Mouse (Mus musculus): ENCODE results near the gene Tbk1. TPM values are rescaled to one million over a fixed set of nuclear protein-coding genes. Genes with fewer than 3 reads are reported as not detected.

Gene Tbk1
- polyA plus RNA-seq, 1 experiment from 2014 or later = 36.8 TPM

DNA sequence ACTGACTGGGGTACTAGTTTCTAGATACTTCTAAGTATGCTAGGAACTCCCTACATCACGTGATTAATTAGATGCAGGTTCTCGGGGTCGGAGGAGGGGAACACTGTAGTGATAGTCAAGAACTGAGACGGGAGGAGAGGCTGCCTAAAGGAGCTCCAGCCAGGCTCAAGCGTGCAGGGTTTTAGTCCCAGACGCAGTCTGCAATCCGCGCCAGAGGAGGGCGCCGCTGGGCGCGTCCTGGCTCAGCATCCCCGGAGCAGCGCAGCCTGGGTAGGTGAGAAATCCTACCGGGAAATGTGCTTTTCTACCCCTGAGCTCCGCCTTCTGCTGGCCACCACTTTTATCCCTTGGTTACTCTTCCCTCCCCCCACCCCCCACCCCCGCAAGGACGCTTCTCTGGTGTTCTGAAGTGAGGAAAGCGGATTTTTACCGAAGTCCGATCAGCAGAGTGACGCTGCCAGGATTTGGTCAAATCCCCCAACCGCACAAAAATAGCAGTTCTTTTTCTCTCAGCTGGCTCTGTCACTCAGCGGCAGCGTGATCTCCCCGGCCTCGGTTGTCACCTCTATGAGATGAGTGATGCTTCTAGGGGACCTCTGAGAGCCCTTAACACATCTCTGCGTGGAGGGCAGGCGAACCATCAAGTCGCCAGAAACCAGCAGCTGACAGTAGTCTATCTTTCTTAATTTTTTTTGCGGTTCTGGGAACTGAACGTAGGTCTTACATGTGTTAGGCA is 53.3 kb downstream of the Tbk1 start:
- peak overlapping the region; percentile 37 for H3K9ac ChIP-seq (ENCODE audit: low read depth, low read length)

GRCm38 (mm10) chr10:121531541-121531940 is 55.0 kb downstream of the Tbk1 start:
- H3K4me3 ChIP-seq (ENCODE audit: low read length) = no peak overlapping the region
- ATAC-seq = no peak
- whole genome bisulfite sequencing = 79% methylated on average over 5 of the region's 5 CpGs

More for the DNA sequence above, 53.3 kb downstream of the Tbk1 start:
- peak; percentile 58 for ATAC-seq
- Histone ChIP-seq H3K9me3 (ENCODE audit: control insufficient read depth, low read length) (no peaks in the 10 kb centered on the region), H3K4me2 (ENCODE audit: low read depth, low read length) (peak overlapping the region; percentile 57), H3K4me1 (ENCODE audit: control insufficient read depth, insufficient read depth, low read length) (peaks cover 4% of the 10 kb centered on the region; the same call in 1 of the 2 replicates), H3K36me3 (ENCODE audit: control insufficient read depth, insufficient read depth, low read length) (no peaks in the 10 kb centered on the region), H3K27me3 (replicated peaks; ENCODE audit: control insufficient read depth, insufficient read depth, low read length) (no peaks in the 10 kb centered on the region), H3K27ac (ENCODE audit: low read length) (no peak overlapping the region), H3K4me3 (ENCODE audit: low read length) (peak overlapping the region; percentile 36)
- 12% methylated on average over 32 of the region's 32 CpGs for WGBS

GRCm38 (mm10) chr10:121530365-121531003 is 56.1 kb downstream of the Tbk1 start:
- Histone ChIP-seq H3K4me1 (ENCODE audit: control insufficient read depth, insufficient read depth, low read length) (peaks cover 4% of the 10 kb centered on the region; the same call in 1 of the 2 replicates), H3K27me3 (replicated peaks; ENCODE audit: control insufficient read depth, insufficient read depth, low read length) (no peaks in the 10 kb centered on the region), H3K9me3 (ENCODE audit: control insufficient read depth, low read length) (no peaks in the 10 kb centered on the region; the same call in 1 of the 2 replicates), H3K36me3 (ENCODE audit: control insufficient read depth, insufficient read depth, low read length) (no peaks in the 10 kb centered on the region), H3K4me3 (ENCODE audit: low read length) (no peak overlapping the region), H3K9ac (ENCODE audit: low read depth, low read length) (no peak overlapping the region), H3K4me2 (ENCODE audit: low read depth, low read length) (no peak overlapping the region), H3K27ac (ENCODE audit: low read length) (no peak overlapping the region)
- ATAC-seq = no peak
- WGBS = 87% methylated on average over 8 of the region's 8 CpGs

More at GRCm38 (mm10) chr10:121531541-121531940, 55.0 kb downstream of the Tbk1 start:
- Histone ChIP-seq H3K9ac (ENCODE audit: low read depth, low read length) (no peak overlapping the region), H3K9me3 (ENCODE audit: control insufficient read depth, low read length) (no peaks in the 10 kb centered on the region; the same call in 1 of the 2 replicates), H3K36me3 (ENCODE audit: control insufficient read depth, insufficient read depth, low read length) (no peaks in the 10 kb centered on the region), H3K27ac (ENCODE audit: low read length) (no peak overlapping the region), H3K27me3 (replicated peaks; ENCODE audit: control insufficient read depth, insufficient read depth, low read length) (no peaks in the 10 kb centered on the region), H3K4me2 (ENCODE audit: low read depth, low read length) (no peak overlapping the region), H3K4me1 (ENCODE audit: control insufficient read depth, insufficient read depth, low read length) (peaks cover 4% of the 10 kb centered on the region; the same call in 1 of the 2 replicates)

- H3K4me1 ChIP-seq (ENCODE audit: control insufficient read depth, insufficient read depth, low read length) = peaks cover 4% of the 10 kb centered on the region; the same call in 1 of the 2 replicates
- WGBS = 92% methylated on average over 1 of the region's 1 CpGs
- H3K27me3 ChIP-seq (replicated peaks; ENCODE audit: control insufficient read depth, insufficient read depth, low read length) = no peaks in the 10 kb centered on the region
- H3K4me2 ChIP-seq (ENCODE audit: low read depth, low read length) = no peak overlapping the region
- H3K4me3 ChIP-seq (ENCODE audit: low read length) = no peak overlapping the region
- H3K9ac ChIP-seq (ENCODE audit: low read depth, low read length) = no peak overlapping the region
- no peaks in the 10 kb centered on the region; the same call in 1 of the 2 replicates for H3K9me3 ChIP-seq (ENCODE audit: control insufficient read depth, low read length)
- no peak overlapping the region for H3K27ac ChIP-seq (ENCODE audit: low read length)
- no peak for ATAC-seq
- no peaks in the 10 kb centered on the region for H3K36me3 ChIP-seq (ENCODE audit: control insufficient read depth, insufficient read depth, low read length)
Measured at GRCm38 (mm10) chr10:121529261-121529660, 57.3 kb downstream of the Tbk1 start.

DNA sequence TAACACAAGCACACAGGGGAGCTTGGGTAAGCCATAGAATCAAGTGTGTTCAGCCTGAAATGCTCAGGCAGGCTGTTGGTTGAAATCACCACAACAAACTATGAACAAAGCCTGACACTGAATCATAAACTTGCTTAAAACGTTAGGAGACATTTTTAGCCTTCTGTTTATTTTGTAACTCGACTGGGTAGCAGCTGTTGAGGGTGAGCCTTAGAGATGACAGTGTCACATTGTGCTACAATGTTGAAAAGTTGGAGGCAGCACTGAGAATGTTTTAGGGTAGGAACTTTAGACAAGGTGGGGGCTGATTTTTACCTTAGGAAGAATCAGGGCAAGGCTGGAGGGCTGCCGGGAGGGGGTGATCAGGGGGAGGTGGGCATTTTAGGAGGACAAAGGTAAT is 58.1 kb downstream of the Tbk1 start:
- Histone ChIP-seq H3K9ac (ENCODE audit: low read depth, low read length) (no peak overlapping the region), H3K36me3 (ENCODE audit: control insufficient read depth, insufficient read depth, low read length) (no peaks in the 10 kb centered on the region), H3K4me3 (ENCODE audit: low read length) (no peak overlapping the region), H3K4me1 (ENCODE audit: control insufficient read depth, insufficient read depth, low read length) (peaks cover 4% of the 10 kb centered on the region; the same call in 1 of the 2 replicates), H3K4me2 (ENCODE audit: low read depth, low read length) (no peak overlapping the region), H3K27ac (ENCODE audit: low read length) (no peak overlapping the region), H3K27me3 (replicated peaks; ENCODE audit: control insufficient read depth, insufficient read depth, low read length) (no peaks in the 10 kb centered on the region), H3K9me3 (ENCODE audit: control insufficient read depth, low read length) (no peaks in the 10 kb centered on the region; the same call in 1 of the 2 replicates)
- no peak for ATAC-seq
- 66% methylated on average over 3 of the region's 3 CpGs for WGBS

DNA sequence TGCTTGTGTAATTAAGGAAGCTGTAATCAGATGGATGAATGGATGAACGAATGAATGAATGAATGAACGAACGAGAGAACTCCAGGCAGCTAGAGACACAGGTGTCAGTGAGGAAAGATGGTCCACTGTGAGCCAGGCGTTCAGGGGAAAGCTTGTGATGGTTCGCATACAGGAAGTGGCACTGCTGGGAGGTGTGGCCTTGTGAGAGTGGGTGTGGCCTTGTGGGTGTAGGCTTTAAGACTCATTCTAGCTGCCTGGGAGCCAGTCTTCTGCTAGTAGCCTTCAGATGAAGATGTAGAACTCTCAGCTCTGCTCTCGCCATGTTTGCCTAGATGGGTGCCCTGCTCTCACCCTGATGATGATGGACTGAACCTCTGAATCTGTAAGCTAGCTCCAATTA is 59.5 kb downstream of the Tbk1 start:
- Histone ChIP-seq H3K27ac (ENCODE audit: low read length) (no peak overlapping the region), H3K27me3 (replicated peaks; ENCODE audit: control insufficient read depth, insufficient read depth, low read length) (no peaks in the 10 kb centered on the region), H3K4me2 (ENCODE audit: low read depth, low read length) (no peak overlapping the region), H3K36me3 (ENCODE audit: control insufficient read depth, insufficient read depth, low read length) (no peaks in the 10 kb centered on the region), H3K9me3 (ENCODE audit: control insufficient read depth, low read length) (no peaks in the 10 kb centered on the region; the same call in 1 of the 2 replicates), H3K9ac (ENCODE audit: low read depth, low read length) (no peak overlapping the region), H3K4me1 (ENCODE audit: control insufficient read depth, insufficient read depth, low read length) (no peaks in the 10 kb centered on the region), H3K4me3 (ENCODE audit: low read length) (no peak overlapping the region)
- 91% methylated on average over 6 of the region's 6 CpGs for WGBS
- no peak for ATAC-seq

DNA sequence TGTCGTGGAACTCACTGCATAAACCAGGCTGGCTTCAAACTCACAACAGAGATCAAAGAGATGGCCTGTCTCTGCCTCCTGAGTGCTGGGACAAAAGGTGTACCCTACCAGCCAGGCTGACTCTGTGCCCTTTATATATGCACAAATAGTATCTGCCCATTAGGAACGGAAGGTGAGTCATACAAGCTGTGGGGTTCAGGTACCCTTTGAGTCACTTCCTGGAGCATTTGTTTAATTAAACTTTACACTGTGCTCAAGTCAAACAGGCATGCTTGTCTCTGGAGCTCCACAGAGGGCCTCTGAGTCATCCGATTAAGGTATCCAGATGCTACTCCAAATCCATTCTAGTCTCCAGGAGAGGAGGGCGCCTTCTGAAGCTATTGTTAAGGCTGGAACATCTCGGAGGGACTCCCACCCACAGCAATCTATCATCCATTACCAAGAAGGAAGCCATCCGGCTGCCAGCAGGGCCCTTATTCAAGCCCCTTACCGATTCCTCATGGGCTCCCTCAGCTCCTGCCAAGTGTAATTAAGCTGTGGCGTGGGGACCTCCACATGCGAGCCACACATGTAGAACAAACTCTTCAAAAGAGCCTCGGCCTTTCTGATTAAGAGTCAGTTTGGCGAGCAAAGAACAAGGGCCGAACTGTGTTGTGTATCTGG is 65.5 kb downstream of the Tbk1 start:
- 24% methylated on average over 12 of the region's 12 CpGs for WGBS
- Histone ChIP-seq H3K4me1 (ENCODE audit: control insufficient read depth, insufficient read depth, low read length) (peaks cover 9% of the 10 kb centered on the region), H3K9me3 (ENCODE audit: control insufficient read depth, low read length) (no peaks in the 10 kb centered on the region), H3K4me3 (ENCODE audit: low read length) (no peak overlapping the region), H3K27ac (ENCODE audit: low read length) (0 out of 2 replicates have a peak overlapping the region, but pooled peaks have one; percentile 10), H3K36me3 (ENCODE audit: control insufficient read depth, insufficient read depth, low read length) (no peaks in the 10 kb centered on the region), H3K9ac (ENCODE audit: low read depth, low read length) (peak overlapping the region; percentile 11; the same call in 1 of the 2 replicates), H3K4me2 (ENCODE audit: low read depth, low read length) (no peak overlapping the region), H3K27me3 (replicated peaks; ENCODE audit: control insufficient read depth, insufficient read depth, low read length) (no peaks in the 10 kb centered on the region)
- ATAC-seq = peak; percentile 89

DNA sequence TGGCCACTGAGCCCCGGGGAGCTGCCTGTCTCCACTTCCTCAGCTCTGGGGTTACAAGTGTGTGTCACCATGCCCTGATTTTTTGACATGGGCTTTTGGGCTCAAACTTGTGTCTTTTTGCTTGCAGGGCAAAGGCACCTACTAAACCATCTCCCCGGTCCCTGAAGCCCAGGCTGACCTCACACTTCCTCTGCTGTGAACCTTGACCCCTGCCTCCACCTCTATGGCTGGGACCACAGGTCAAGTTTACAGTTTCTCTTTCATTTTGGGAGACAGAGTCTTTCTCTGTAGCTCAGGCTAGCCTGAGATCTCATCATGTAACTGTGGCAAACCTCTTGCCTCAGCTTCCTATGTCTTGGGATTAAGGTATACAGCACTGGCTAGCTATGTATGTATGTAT is 66.9 kb downstream of the Tbk1 start:
- ATAC-seq = no peak
- Histone ChIP-seq H3K27ac (ENCODE audit: low read length) (no peak overlapping the region), H3K36me3 (ENCODE audit: control insufficient read depth, insufficient read depth, low read length) (no peaks in the 10 kb centered on the region), H3K4me1 (ENCODE audit: control insufficient read depth, insufficient read depth, low read length) (peaks cover 12% of the 10 kb centered on the region), H3K4me2 (ENCODE audit: low read depth, low read length) (no peak overlapping the region), H3K4me3 (ENCODE audit: low read length) (no peak overlapping the region), H3K9me3 (ENCODE audit: control insufficient read depth, low read length) (no peaks in the 10 kb centered on the region), H3K27me3 (replicated peaks; ENCODE audit: control insufficient read depth, insufficient read depth, low read length) (no peaks in the 10 kb centered on the region), H3K9ac (ENCODE audit: low read depth, low read length) (no peak overlapping the region)
- 48% methylated on average over 2 of the region's 2 CpGs for WGBS

GRCm38 (mm10) chr10:121516008-121516600 is 70.5 kb downstream of the Tbk1 start:
- Histone ChIP-seq H3K4me2 (ENCODE audit: low read depth, low read length) (no peak overlapping the region; the same call in 1 of the 2 replicates), H3K9me3 (ENCODE audit: control insufficient read depth, low read length) (no peaks in the 10 kb centered on the region), H3K9ac (ENCODE audit: low read depth, low read length) (no peak overlapping the region), H3K4me1 (ENCODE audit: control insufficient read depth, insufficient read depth, low read length) (peaks cover 8% of the 10 kb centered on the region), H3K36me3 (ENCODE audit: control insufficient read depth, insufficient read depth, low read length) (no peaks in the 10 kb centered on the region), H3K27me3 (replicated peaks; ENCODE audit: control insufficient read depth, insufficient read depth, low read length) (no peaks in the 10 kb centered on the region), H3K4me3 (ENCODE audit: low read length) (no peak overlapping the region), H3K27ac (ENCODE audit: low read length) (no peak overlapping the region)
- peak; percentile 29 for ATAC-seq
- 28% methylated on average over 18 of the region's 18 CpGs for WGBS

Data from intestine, embryonic 16.5 days (tissue).